Mouse (Mus musculus) urinary bladder, adult 2 months (tissue): Measurements from ENCODE around the gene Kcnh4. TPM values are rescaled to one million over a fixed set of nuclear protein-coding genes. Genes with fewer than 3 reads are reported as not detected.
A peak's percentile ranks its signal among the peaks of the same experiment; 100 is the strongest.

Experiments used
- DNase-seq: peaks from one replicate; pipeline ENCODE4 v3.0.0; 2022; ENCODE audit warnings: low spot score
- polyA plus RNA-seq: library from polyadenylated mRNA; depleted of rRNA; stranded (reverse); fragments of >200 nt; gene quantifications from 2 replicates; pipeline ENCODE4 v1.2.3, GENCODE M21; 2012

Gene Kcnh4
- polyA plus RNA-seq, 1 experiment, result 0.01 TPM

DNA sequence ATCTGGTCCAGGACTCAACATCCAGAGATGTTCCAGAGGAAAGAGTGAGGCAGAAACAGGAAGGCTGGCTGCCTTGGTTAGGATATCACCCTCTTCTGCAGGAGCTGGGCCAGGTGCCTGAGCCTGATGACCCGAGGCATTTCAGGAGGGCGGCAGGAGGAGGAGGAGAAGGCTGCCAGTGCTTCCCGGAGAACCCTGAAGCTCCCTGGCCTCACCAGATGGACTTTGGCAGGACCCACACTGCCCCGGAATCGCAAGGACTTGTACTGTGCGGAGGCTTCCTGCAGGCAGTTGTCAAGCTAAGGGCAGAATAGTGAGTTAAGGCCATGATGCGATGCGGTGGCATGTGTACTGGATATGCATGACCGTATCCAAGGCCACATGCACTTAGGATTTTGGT lies 7.0 kb upstream of the Kcnh4 start:
- DNase-seq, result no peak

DNA sequence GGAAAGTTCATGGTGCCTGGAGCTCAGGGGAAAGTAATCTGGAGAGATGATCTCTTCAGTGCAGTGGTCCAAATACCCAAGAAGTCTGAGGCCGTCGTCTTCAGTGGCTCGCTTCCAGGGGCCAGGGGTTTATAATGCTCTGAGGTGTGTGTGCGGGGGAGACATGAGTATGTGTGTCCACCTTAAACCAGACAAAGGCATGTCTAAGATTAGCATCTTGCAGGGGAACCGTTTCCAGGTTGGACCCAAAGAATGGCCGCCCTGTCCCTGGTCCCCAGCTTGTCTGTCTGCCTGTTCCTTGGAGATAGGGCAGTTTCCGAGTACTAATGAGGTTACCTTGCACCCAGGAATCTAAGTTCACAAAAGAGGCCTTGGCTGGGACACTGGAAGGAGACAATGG lies 3.1 kb upstream of the Kcnh4 start, which contains the start of gene Hcrt:
TSS of gene Hcrt (minus strand) at position 101 of the 400 bp plus-strand sequence.
- DNase-seq, result no peak

- peak; percentile 71 for DNase-seq
Measured at GRCm38 (mm10) chr11:100761547-100762045, 1.9 kb upstream of the Kcnh4 start.

- no peak for DNase-seq
Measured at GRCm38 (mm10) chr11:100758707-100759610, 783 bp downstream of the Kcnh4 start.

GRCm38 (mm10) chr11:100757566-100757965 lies 2.2 kb downstream of the Kcnh4 start:
- DNase-seq, result no peak

- DNase-seq, result no peak
Measured at GRCm38 (mm10) chr11:100756476-100756875, 3.3 kb downstream of the Kcnh4 start.

DNA sequence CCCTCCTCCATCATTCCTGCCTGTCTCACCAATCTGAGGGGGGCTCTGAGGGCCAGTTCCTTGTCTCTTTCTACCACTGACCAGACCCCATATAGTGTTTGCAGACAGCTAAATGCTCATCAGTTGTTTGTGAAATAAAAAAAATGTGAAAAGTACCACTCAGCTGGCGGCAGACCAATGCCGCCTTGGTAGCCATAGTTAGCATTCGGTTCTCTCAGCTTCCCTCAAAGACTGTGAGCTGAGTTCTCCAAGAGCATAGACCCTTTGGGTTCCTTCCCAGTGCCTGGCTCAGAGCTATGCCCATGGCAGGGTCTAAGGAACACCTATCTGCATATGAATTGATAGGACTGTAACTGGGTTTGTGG lies 5.1 kb downstream of the Kcnh4 start:
- DNase-seq, result no peak

DNA sequence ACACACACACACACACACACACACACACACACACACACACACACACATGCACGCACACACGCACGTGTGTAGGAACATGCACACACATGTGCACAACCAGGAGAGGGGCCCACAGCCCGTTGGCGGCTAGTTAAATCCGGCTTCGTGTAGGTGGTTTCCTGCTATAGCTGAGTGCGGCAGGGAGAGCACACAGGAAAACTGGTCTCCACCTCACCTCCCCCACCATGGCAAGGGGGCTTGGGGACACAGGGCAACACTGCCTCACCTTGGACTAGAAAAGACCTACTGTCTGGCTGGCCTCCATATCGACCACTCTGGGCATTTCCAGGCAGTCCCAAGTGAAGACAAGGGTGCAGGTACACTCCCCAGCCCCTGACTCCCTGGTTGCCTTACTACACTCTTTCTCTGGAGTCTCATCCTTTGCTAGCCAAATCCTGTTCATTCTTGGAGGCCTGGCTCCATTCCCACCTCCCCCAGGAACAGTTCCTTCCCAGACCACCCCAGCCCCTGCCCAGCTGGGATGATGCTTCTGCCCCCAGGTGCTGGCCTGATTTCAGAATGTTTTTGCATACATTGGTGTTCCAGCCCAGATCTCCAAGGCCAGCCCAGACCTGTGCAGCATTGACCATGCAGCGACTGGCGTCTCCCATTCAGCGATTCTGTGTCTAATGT lies 5.6 kb downstream of the Kcnh4 start:
- no peak for DNase-seq

DNA sequence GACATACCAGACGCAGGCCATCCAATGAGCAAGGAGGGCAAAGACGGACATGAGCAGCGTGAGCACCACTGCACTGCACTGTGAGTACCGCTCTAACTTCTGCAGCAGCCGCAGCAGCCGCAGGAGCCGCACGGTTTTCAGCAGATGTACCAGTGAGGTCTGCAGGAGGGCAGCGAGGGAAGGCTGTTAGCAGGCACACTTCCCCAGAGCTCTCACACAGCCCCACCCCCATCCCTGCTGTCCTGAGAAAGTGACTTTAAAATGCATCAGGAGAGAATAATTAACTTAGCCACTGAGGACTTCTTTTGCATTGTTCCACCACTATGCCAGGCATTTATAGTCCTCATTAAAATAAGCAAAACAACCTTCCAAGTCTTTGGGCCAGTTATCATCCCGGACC lies 7.4 kb downstream of the Kcnh4 start:
- no peak for DNase-seq

DNA sequence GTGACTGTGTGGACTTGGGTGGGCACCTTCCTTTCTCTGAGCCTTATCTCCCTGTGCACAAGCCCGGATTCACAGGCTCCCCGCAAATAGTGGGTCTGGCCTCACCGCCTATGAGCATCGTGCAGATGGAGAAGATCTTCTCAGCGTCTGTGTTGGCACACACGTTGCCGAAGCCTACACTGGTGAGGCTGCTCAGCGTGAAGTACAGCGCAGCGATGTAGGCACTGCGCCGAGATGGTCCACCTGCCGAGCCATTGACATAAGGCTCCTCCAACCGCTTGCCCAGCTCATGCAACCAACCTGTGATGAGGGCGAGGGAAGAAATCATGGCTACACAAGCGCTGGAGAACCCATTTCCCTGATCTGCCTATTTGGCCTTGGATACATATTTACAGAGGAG lies 9.6 kb downstream of the Kcnh4 start:
- DNase-seq, result no peak

- DNase-seq, result no peak
Measured at GRCm38 (mm10) chr11:100749469-100749868, 10.3 kb downstream of the Kcnh4 start.

- no peak for DNase-seq
Measured at GRCm38 (mm10) chr11:100748620-100749019, 11.1 kb downstream of the Kcnh4 start.

GRCm38 (mm10) chr11:100747114-100747513 lies 12.6 kb downstream of the Kcnh4 start:
- DNase-seq, result no peak

DNA sequence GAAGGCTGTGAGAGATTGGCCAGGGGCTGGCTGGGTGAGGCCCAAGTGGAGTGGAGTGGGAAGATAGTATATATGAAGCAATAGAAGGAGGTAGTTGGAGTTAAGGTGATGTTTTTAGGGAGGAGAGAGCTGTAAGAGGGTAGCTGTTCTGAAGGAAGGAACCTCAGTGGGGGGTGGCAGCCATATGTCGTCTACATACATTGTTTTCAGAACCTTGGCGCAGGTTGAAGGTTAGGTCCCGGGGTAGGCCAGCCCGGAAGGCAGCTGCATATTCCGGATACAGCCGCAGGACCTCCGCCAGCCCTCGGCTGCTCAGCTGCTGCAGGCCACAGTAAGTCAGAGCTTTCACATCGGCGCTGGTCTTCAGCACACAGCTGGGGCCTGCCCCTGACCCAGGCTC lies 13.2 kb downstream of the Kcnh4 start:
- DNase-seq, result no peak

DNA sequence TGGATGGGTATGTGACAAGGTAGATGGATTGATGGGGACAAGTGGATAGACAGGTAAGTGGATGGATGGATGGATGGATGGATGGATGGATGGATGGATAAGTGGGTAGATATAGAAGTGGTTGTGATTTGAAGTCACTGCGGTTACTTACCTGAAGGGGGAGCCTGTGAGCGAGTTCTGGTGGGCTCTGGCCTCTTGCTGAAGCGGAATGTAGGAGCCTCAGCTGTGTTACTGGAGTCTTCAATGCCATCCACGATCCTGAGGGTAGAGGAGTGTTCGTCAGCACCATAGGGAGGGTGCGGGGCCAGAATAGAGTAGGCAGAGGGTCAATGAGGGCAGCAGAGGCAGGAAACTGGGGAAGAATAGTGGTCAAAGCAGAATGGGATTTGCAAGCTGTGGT lies 14.7 kb downstream of the Kcnh4 start:
- DNase-seq, result no peak

- DNase-seq, result no peak
Measured at GRCm38 (mm10) chr11:100741348-100741747, 18.4 kb downstream of the Kcnh4 start.

- DNase-seq, result no peak
Measured at GRCm38 (mm10) chr11:100738749-100739148, 21.0 kb downstream of the Kcnh4 start.

GRCm38 (mm10) chr11:100738066-100738604 lies 21.6 kb downstream of the Kcnh4 start, which contains the start of gene Rab5c:
TSS of gene Rab5c (minus strand) at chr11:100738215.
- DNase-seq, result peak; percentile 88

DNA sequence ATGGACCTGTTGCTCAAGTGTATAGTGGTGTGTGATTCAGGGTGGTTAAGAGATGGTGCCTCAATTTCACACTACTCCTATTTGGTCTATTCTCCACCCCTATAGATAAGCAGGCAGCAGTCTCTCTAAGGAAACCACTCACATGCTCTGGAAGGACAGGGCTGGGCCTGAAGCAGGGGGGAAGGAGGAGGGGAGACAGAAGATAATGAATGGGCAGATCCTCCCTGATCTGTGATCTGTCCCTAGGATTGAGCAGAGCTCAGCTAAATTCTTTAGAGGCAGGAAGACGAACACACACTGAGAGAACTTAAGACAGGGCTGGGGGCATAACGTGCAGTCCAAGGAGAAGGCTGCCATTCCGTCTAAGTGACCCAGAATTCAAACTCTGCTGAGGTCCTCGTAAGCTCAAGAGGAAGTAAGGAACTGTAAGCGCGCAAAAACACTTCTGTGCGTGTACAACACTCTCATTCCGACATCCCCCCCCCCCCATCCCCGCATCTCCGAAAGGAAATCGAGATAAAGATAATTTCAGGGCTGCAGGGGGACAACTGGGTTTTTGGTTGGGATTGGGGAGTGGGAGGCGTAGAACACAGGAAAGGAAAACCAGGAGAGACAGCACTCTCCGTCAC lies 22.5 kb downstream of the Kcnh4 start:
- no peak for DNase-seq

DNA sequence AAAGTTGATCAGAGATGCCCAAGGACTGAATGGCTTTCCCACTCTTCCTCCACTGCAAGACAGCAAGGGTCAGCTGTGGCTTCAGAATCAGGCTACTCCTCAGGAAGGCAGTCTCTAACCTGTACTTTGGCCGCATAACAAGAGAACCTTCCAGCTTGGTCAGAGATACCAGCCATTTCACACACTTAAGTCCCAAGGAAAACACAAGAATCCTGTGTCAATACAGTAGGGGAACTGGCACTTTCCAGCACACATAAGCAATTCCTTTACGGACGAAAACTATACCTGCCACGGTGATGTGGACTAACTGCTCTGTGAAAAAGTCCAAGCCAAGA lies 23.0 kb downstream of the Kcnh4 start:
- DNase-seq, result no peak

- DNase-seq, result no peak
Measured at GRCm38 (mm10) chr11:100735954-100736745, 23.6 kb downstream of the Kcnh4 start.
